Mouse (Mus musculus) telencephalon, adult 2 months (tissue): ENCODE data around the gene Tbc1d8.

ENCODE experiments used
- DNase-seq: peaks from one replicate; pipeline ENCODE4 v3.0.0-alpha.2; 2011; ENCODE audit warnings: low read depth, low spot score

The Tbc1d8 gene

DNA sequence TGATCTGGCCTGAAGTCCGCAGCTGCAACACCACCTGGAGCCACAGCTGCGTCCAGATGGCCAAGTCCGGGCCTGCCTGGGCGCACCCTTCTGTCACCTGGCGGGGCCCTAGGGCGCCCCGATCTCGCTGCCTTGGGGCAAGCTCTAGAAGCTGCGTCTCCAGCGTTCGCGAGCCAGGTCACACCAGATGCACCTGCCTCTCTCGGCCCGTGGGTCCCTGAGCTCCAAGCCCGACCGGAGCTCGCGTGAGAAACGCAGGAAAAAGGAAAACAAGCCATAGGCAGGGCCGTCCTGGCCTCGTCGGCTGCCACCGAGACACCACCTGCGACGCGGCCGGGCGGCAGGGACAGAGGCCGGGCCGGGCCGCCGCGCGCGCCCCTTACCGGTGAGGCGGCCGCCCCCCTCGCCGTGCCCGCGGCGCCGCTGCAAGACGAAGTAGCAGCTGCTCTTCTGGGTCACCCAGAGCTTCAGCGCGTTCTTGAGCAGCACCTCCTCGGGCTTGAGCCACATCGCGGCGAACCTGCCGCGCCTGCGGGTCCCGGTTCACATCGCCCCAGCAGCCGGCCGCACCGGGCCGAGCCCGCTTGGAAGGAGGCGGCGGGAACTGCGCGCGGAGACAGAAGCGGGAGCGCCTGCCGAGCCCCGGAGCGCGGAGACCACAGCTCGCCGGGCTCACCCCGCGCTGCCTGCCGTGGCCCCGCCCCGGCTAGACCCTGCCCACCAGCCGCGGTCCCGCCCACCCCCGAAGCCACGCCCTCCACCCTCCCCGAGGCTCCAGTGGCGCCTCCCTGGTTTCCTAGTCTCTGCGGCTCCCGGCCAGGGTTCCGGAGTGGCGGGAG lies at the start of gene Tbc1d8:
Gene Tbc1d8, minus strand, starts transcription at position 699 of the 839 bp plus-strand sequence.
- peak; percentile 64 for DNase-seq

- DNase-seq, result no peak
Observed at GRCm38 (mm10) chr1:39528319-39528718, 49.8 kb upstream of the Tbc1d8 start.

GRCm38 (mm10) chr1:39527432-39527831 lies 48.9 kb upstream of the Tbc1d8 start:
- no peak for DNase-seq

DNA sequence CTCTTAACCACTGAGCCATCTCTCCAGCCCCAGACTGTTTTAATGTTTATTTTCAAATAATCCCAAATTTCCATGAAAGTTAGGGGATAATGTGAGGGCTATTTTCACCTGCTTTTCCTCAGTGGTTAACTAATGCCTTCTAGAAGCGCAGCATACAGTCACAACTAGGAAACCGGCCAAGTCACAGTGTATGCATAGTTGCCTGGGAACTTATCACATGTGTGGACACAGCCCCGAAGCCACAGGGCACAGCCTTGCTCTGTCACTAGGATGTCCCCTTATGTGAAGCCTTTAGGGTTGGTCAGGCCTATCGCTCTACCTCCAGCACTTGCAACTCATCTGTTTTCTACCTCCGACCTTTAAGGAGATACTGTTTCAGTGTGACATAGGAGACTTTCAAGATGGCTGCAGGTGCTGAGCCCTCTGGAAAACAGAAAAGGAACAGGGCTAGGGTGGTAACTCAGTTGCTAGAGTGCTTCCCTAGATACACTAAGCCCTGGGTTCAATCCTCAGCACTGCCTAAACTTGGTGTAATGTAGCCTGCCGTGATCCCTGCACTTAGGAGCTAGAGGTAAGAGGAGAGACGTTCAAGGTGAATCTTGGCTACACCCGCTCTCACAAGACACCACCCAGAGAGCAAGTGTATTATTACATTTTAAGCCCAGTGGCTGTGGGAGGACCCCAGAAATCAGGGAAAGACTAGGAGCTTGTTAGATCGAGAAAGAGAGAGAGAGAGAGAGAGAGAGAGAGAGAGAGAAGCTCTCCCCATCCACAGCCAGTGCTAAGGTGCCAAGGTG lies 48.0 kb upstream of the Tbc1d8 start:
- DNase-seq, result no peak

DNA sequence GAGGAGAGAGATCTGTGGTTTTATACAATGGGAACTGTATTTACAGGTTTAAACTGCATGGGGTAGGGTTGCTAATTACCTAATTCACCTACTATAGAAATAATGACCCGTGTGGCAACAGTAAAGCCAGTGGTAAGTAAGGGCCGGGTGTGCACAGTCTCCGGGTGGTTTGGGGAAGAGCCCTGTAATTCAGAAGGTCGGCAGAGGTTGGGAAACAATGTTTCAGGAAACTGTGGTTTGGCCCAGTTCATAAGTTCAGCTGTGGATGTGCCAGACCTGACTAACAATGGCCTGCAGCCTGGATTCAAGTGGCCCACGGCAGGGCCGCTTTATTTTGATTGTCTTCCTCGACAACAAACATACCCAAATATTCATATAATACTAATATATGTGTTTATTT lies 47.2 kb upstream of the Tbc1d8 start:
- no peak for DNase-seq

GRCm38 (mm10) chr1:39522519-39522918 lies 44.0 kb upstream of the Tbc1d8 start:
- DNase-seq, result no peak

- DNase-seq, result no peak
Observed at GRCm38 (mm10) chr1:39521326-39521725, 42.8 kb upstream of the Tbc1d8 start.

DNA sequence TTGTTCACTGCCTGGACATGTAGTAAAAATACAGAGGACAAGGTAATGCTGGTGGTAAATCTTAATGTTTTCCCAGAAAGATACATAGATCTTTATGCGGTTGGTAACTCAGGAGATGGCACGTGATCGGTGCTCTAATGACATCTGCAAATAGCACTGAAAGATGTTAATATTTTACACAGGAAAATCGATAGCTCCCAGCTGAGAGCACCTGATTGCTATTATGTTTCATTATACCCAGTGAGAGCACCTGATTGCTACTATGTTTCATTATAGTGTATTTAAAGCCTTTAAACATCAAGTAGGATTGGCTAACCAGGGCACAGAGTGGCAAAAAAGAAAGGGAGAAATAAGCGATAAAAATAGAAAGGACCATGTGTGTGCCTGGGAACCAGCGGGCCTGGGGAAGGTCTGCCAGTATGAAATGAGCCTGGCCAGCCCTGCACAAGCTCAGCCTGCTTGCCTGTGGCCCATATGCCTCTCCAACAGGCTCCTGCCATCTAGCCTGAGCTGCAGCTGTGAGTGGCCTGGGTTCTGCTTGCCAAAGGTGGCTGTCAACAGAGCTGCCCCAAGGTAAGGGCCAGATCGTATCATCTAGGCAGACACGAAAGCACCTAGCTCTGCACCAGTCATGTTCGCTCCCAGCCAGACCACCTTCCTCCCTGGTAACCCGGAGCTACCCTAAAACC lies 36.9 kb upstream of the Tbc1d8 start:
- no peak for DNase-seq

DNA sequence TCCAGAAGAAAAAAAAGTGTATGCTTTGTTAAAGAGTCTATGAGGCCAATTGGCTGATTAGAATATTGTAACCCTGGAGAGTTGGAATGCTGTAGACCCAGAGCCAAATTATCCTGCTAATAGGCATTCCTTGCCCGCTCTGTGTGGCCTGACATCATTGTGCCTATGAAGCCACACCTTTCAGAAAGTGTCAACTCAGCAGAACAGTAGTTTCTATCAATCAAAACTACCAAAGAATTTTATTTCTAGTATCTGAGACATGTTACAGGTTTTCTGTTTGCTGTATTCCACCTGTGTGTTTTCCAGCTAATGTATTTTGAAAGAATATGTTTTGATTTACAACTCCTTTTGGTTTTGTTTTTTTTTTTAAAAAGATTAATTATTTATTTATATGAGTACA lies 33.6 kb upstream of the Tbc1d8 start:
- no peak for DNase-seq

DNA sequence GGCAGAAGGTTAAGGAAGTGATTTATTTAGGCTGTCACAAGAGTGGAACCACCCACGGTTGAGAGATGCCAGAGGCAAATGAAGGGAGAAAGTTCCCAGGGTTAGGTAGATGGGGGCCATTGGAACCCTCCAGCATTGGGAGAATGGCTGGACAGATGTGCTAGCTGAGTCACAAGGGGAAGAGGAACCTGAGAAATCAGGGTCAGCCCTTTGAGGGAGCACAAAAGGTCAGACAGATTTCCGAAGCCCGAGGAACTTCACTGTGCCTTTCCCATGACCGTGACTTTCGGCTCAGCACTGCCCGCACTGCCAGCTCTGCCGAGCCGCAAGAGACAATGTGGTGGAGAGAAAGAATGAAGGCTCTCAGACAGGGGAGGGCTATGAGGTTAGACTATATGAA lies 33.2 kb upstream of the Tbc1d8 start:
- no peak for DNase-seq

- no peak for DNase-seq
Observed at GRCm38 (mm10) chr1:39505600-39505999, 27.0 kb upstream of the Tbc1d8 start.

DNA sequence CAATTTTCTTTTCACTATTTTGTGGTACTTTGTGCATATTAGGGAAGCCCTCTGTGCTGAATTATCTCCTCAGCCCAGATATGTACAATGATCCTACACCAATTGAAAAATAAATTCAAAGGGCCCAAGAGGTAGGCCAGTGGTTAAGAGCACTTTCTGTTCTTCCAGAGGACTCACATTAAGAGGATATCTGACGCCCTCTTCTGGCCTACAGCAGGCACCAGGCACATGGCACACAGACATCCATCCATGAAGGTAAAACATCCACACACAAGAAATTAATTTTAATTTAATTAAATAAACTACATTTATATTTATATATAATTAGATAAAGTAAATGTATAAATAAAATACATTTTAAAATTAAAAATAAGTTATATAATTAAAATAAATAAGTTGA lies 25.7 kb upstream of the Tbc1d8 start:
- no peak for DNase-seq

- DNase-seq, result no peak
Observed at GRCm38 (mm10) chr1:39502817-39503633, 24.5 kb upstream of the Tbc1d8 start.

GRCm38 (mm10) chr1:39499485-39499941 lies 21.0 kb upstream of the Tbc1d8 start:
- DNase-seq, result no peak

- DNase-seq, result no peak
Observed at GRCm38 (mm10) chr1:39497748-39498147, 19.2 kb upstream of the Tbc1d8 start.

- no peak for DNase-seq
Observed at GRCm38 (mm10) chr1:39496995-39497394, 18.4 kb upstream of the Tbc1d8 start.

DNA sequence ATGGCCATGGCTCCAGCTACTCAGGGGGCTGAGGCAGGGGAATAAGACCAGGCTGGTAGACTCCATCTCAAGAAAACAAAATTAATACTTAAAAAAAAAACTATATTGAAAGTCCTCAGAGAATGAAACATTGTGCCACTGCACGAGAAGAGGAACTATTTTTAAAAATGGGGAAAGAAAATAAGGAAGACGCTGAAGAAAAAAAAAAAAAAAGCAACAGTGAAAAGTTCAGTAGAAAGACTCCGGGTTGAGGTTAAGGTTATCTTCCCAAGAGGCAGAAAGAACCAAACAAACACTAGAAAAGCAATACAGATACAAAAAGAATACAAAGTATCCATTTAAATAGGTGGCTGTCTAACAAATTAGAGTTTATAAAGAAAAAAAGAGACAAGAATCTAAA lies 15.1 kb upstream of the Tbc1d8 start:
- no peak for DNase-seq

DNA sequence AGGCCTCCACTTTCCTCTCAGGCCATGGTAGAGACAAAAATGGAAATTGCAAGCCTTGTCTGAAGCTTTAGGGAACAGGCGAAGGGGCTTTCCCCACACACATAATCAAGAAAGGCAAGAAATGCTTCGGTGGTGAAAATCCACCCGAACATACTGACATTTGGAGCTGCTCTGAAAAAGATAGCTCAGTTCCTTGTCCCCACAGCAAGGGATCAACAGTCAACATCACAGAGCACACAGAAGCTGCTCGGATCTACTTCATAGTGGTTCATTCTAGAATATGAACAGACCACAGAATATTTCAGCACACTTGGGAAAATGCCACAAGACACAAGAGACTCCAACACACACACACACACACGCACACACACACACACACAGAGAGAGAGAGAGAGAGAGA lies 14.6 kb upstream of the Tbc1d8 start:
- DNase-seq, result no peak

GRCm38 (mm10) chr1:39487370-39487769 lies 8.8 kb upstream of the Tbc1d8 start:
- no peak for DNase-seq

- no peak for DNase-seq
Observed at GRCm38 (mm10) chr1:39482115-39482815, 3.7 kb upstream of the Tbc1d8 start.

DNA sequence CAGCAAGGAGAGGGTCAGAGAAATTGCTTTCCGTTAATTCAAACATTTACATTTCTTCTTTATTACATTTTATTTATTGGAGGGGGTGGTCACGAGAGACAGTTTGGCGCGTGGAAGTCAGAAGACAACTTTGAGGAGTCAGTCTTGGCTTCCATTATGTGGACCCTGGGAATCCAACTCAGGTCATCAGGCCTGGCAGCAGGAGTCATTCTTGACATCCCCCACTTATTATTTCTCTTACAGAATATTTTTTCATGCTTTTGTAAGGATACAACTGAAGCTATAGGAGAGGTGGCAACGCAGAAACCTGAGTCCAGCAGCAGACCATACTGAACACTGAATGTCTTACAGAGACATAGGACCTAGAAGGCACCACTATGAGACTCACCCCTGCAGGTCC lies 699 bp upstream of the Tbc1d8 start:
- no peak for DNase-seq
